Mouse (Mus musculus) hindbrain, embryonic 14.5 days (tissue): ENCODE data around the gene Lipc. TPM values are rescaled to one million over a fixed set of nuclear protein-coding genes. Genes with fewer than 3 reads are reported as not detected.
A peak's percentile ranks its signal among the peaks of the same experiment; 100 is the strongest.

ENCODE experiments used
- ATAC-seq: fragments of 200-750 bp; cut with Nextera tagmentation; 2 replicates; pipeline ENCODE4 v1.8.0; 2017; ENCODE audit warnings: moderate number of reproducible peaks, mild to moderate bottlenecking, moderate TSS enrichment, moderate library complexity; ENCODE audit not compliant: low FRiP score
- DNase-seq: peaks from one replicate; pipeline ENCODE4 v3.0.0-alpha.2; 2015; ENCODE audit warnings: low spot score
- H3K27ac ChIP-seq: fragments of 300-500 bp; sonication (generic); 2 replicates; pipeline ENCODE4 v1.5.1; 2014; ENCODE audit warnings: mild to moderate bottlenecking, moderate library complexity
- H3K27me3 ChIP-seq: fragments of 300-500 bp; sonication (generic); 2 replicates; pipeline ENCODE4 v1.6.1; 2014; ENCODE audit warnings: mild to moderate bottlenecking, low read length, mixed read lengths; ENCODE audit not compliant: control insufficient read depth, insufficient read depth
- H3K36me3 ChIP-seq: fragments of 300-500 bp; sonication (generic); replicated peaks from 2 replicates; pipeline ENCODE4 v1.6.1; 2014; ENCODE audit not compliant: control insufficient read depth, insufficient read depth
- H3K4me1 ChIP-seq: fragments of 300-500 bp; sonication (generic); replicated peaks from 2 replicates; pipeline ENCODE4 v1.6.1; 2014; ENCODE audit warnings: antibody characterized with exemption, low read length, mixed read lengths; ENCODE audit not compliant: control insufficient read depth, insufficient read depth
- H3K4me2 ChIP-seq: fragments of 300-500 bp; sonication (generic); replicated peaks from 2 replicates; pipeline ENCODE4 v1.6.1; 2014; ENCODE audit warnings: mild to moderate bottlenecking, moderate library complexity
- H3K4me3 ChIP-seq: fragments of 300-500 bp; sonication (generic); replicated peaks from 2 replicates; pipeline ENCODE4 v1.5.1; 2014; ENCODE audit warnings: mild to moderate bottlenecking, low read length
- H3K9ac ChIP-seq: fragments of 300-500 bp; sonication (generic); 2 replicates; pipeline ENCODE4 v1.6.1; 2014
- H3K9me3 ChIP-seq: fragments of 300-500 bp; sonication (generic); 2 replicates; pipeline ENCODE4 v1.6.1; 2016; ENCODE audit warnings: low read length; ENCODE audit not compliant: control insufficient read depth
- WGBS: fragments of 180-500 bp; shearing (Covaris S2); extraction: QIAGEN DNeasy Blood & Tissue Kit; methylation state at CpG from one replicate; pipeline ENCODE4 v1.1.7; 2014; 5-methylcytosine and 5-hydroxymethylcytosine counted together
- polyA plus RNA-seq: library from polyadenylated mRNA; unstranded; fragments of >200 nt; fragmentation: Nextera tagmentation; extraction: Ambion mirVana; gene quantifications from 2 replicates; pipeline ENCODE4 v1.2.1, GENCODE M21; 2014

Gene Lipc
- polyA plus RNA-seq, 1 experiment from 2014 or later = 0.11 TPM

DNA sequence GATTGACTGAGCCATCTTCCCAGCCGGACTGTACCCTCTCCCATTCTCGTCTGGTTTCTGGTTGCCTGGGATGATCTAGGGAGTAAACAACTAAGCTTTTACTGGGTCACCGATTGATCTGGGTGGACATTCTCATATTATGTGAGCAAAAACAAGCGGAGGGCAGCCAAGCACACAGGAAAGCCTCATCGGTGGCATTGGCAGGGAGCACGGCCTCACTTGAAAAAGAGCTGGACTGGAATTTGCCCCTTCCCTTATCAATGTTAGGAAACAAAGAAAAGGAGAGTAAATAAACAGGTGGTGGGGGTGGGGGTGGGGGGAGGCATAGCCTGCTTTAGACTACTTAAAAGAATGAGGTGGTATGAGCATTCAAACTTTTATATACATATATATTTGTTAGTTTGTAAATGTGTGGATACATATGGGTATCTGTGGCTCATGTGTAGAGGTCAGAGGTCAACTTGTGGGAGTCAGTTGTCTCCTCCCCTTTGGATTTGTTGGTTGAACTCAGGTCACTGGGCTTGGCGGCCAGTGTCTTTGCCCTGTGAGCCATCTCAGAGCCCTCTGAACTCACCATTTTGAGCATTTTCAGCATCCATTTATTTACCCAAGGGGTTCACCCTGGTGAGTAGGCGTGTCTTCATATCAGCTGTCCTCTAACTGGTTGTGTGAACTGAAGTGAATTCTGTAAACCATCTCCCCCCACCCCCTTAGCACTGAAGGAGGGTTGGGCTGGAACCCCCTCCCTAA is 12.1 kb downstream of the Lipc start:
- Histone ChIP-seq H3K9ac (no peak overlapping the region), H3K36me3 (no peaks in the 10 kb centered on the region), H3K4me2 (no peak overlapping the region), H3K9me3 (no peaks in the 10 kb centered on the region), H3K4me1 (no peaks in the 10 kb centered on the region), H3K27me3 (no peaks in the 10 kb centered on the region), H3K27ac (no peak overlapping the region), H3K4me3 (no peak overlapping the region)
- DNase-seq = no peak
- no peak for ATAC-seq
- WGBS = 70% methylated on average over 8 of the region's 8 CpGs

DNA sequence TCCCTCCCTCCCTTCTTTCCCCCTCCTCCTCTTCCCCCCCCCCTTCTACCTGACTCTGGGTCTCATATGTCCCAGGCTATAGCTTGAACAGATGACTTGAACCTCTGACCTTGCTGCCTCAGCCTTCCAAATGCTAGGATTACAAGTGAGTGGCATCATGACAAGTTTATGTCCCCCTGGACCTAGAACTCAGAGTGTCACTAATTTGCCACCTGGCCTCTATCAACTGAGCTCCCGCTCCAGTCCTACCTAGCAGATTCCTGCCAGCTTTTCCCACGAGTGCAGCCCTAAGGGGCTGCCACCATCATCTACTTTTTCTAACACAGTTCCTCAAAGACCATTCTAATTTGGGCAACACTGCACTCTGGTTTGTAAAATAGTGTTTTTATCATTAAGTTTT is 13.2 kb downstream of the Lipc start:
- WGBS = 66% methylated on average over 2 of the region's 2 CpGs

DNA sequence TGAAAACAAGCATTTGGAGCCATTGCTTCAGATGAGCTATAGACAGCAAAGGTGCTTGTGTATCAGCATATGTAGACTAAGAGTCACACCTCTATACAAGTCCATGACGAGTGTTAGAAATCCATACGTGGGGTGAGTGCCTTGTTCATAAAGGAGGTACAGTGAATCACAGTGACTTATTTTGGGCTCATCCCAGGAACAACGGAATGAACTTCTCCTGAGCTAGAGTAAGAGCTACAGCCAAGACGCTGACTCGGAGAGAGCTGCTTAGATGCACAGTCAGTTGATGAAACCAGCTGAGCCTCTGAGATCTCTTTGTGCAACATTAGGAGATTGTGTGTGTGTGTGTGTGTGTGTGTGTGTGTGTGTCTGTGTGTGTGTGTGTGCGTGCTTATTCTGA is 13.9 kb downstream of the Lipc start:
- Histone ChIP-seq H3K36me3 (no peaks in the 10 kb centered on the region), H3K4me2 (no peak overlapping the region), H3K4me3 (no peak overlapping the region), H3K9ac (no peak overlapping the region), H3K27ac (no peak overlapping the region), H3K9me3 (no peaks in the 10 kb centered on the region), H3K27me3 (no peaks in the 10 kb centered on the region), H3K4me1 (no peaks in the 10 kb centered on the region)
- WGBS = 93% methylated on average over 6 of the region's 6 CpGs
- DNase-seq (no peak), ATAC-seq (no peak)

More for the DNA sequence above, 13.2 kb downstream of the Lipc start:
- Histone ChIP-seq H3K9me3 (no peaks in the 10 kb centered on the region), H3K36me3 (no peaks in the 10 kb centered on the region), H3K9ac (no peak overlapping the region), H3K4me2 (no peak overlapping the region), H3K4me1 (no peaks in the 10 kb centered on the region), H3K27me3 (no peaks in the 10 kb centered on the region), H3K27ac (no peak overlapping the region), H3K4me3 (no peak overlapping the region)
- ATAC-seq (no peak), DNase-seq (no peak)

DNA sequence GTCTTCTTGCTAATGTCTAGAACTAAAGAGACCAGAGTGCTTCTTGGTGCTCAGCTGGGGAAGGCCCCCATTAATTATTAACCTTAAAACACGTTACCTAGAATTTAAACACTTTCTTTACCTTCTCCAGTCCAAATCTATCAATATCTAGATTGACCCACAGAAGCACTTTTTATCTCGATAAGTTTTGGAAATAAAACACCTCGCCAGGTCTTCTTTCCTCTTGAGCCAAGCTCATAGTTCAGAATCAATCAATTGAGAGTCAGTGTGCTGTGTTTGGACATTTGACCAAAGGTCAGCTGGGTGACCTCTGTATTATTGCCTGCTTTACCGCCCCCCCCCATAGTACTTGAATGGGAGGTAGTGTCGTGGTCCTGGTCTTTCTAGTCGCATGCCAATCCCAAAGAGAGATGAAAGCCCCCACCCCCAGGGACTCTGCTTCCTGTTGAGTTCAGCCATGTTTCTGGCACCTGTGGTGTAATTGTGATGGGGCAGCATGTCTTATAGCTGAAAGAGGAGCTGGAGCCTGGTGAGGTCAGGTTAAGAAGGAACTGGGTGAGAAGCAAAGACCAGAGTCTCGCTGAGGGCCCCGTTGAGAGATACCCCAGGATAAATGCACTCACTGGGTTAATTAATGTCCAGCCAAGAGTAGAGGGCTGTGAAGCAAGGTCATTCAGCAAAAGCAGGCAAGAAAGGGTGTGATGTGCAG is 17.3 kb downstream of the Lipc start:
- no peaks in the 10 kb centered on the region for H3K27me3 ChIP-seq
- WGBS = 41% methylated on average over 8 of the region's 8 CpGs
- H3K4me1 ChIP-seq = no peaks in the 10 kb centered on the region
- H3K4me3 ChIP-seq = no peak overlapping the region
- H3K9me3 ChIP-seq = no peaks in the 10 kb centered on the region
- no peak overlapping the region for H3K27ac ChIP-seq
- ATAC-seq (no peak), DNase-seq (no peak)
- H3K36me3 ChIP-seq = no peaks in the 10 kb centered on the region
- no peak overlapping the region for H3K4me2 ChIP-seq
- no peak overlapping the region for H3K9ac ChIP-seq

DNA sequence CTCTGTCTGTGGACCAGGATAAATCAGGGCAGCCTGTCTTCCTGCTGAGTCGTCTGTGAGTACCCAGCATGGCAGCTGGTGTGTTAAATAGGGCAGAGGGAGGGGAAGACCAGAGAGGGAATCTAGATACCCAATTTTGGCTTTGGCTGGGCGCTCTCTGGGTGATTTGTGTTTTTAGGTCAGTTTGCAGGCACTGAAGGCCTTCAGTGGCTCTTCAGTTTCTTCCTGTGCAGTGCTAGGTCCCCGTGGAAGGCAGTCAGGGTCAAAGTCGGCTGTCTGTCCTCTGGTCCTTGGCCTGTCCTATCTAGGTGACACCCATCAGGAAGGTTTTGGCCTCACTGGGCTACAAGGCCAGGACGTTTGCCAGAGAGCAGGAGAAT is 21.4 kb downstream of the Lipc start:
- DNase-seq (no peak), ATAC-seq (no peak)
- H3K36me3 ChIP-seq = no peaks in the 10 kb centered on the region
- H3K9ac ChIP-seq = no peak overlapping the region
- no peak overlapping the region for H3K27ac ChIP-seq
- WGBS = 67% methylated on average over 5 of the region's 5 CpGs
- no peaks in the 10 kb centered on the region for H3K4me1 ChIP-seq
- H3K27me3 ChIP-seq = no peaks in the 10 kb centered on the region
- H3K9me3 ChIP-seq = no peaks in the 10 kb centered on the region
- no peak overlapping the region for H3K4me2 ChIP-seq
- no peak overlapping the region for H3K4me3 ChIP-seq

DNA sequence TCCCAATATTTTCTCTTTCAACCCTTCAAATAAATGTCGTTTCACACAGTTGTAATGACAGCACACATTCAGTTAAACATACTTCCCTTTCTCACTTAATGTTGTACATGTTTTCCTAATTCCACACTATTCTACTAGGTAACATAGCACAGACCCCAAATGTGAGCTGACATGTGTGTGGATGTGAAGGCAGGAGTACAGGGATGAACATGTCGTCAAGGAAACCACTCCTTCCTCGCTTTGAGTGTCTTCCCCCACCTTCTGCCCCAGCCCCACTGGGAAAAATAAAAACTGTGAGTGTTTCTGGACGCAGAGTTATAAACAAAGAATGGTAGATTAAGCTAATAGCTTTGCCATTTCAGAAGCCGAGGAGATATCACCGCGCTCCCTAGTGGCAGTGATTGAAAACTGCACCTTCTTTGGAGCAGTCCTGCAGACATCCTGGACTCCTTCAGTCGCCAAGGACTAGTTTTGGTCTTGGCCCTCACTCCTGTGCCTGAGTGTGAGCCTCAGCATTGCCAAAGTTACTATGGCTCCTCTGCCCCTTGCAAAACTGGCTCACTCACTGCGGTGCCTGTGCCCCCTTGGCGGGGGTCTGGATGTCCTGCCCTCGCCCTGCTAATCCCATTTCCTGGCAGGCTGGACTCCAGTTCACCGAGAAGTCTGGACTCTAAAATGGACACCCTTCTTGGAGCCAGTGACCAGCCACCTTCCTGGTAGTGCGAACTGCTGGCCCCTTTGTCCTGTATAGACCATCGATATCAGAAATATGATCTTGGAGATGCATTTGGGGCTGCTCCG is 22.0 kb downstream of the Lipc start:
- Histone ChIP-seq H3K27me3 (no peaks in the 10 kb centered on the region), H3K4me2 (no peak overlapping the region), H3K4me1 (no peaks in the 10 kb centered on the region), H3K4me3 (no peak overlapping the region), H3K36me3 (no peaks in the 10 kb centered on the region), H3K27ac (no peak overlapping the region), H3K9ac (no peak overlapping the region), H3K9me3 (no peaks in the 10 kb centered on the region)
- peak; percentile 54 for DNase-seq
- no peak for ATAC-seq
- WGBS = 55% methylated on average over 15 of the region's 15 CpGs

DNA sequence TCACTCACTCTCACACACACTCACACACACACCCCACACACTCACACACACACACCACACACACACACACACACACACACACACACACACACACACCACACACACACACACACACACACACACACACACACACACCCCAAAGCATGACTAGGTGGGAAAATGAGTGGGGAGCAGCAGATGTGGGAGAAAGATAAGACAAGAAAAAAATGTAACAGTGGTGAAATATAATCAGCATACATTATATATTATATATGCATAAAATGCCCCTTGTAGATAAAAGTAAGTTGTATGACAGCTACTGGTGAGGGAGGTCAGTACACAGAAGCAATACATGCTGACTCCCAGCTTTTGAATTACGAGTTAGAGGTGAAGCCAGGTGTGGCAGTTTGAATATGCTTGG is 23.6 kb downstream of the Lipc start:
- DNase-seq (no peak), ATAC-seq (no peak)
- Histone ChIP-seq H3K27ac (no peak overlapping the region), H3K4me2 (no peak overlapping the region), H3K4me1 (no peaks in the 10 kb centered on the region), H3K9ac (no peak overlapping the region), H3K4me3 (no peak overlapping the region), H3K27me3 (no peaks in the 10 kb centered on the region), H3K9me3 (no peaks in the 10 kb centered on the region), H3K36me3 (no peaks in the 10 kb centered on the region)
- 82% methylated on average over 1 of the region's 1 CpGs for WGBS

DNA sequence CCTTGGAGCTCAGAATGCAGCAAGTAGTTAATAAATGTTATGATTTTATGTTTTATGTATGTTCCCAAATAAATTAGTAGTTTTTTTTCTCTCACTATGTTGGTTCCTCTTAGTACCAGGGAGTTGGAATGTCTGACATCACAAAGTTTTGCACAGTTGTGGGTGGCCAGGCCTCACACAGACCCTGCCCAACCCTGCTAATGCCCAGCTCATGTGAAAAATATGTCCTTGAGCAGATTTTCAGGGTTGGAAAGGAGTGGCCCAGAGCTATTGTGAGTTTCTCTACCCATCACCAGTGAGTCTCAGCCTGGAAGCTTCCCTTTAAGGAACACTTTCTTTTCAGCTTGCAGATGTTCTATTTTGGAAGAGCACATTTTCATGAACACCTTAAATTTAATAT is 24.3 kb downstream of the Lipc start:
- no peak for ATAC-seq
- H3K4me1 ChIP-seq = no peaks in the 10 kb centered on the region
- H3K9me3 ChIP-seq = no peaks in the 10 kb centered on the region

DNA sequence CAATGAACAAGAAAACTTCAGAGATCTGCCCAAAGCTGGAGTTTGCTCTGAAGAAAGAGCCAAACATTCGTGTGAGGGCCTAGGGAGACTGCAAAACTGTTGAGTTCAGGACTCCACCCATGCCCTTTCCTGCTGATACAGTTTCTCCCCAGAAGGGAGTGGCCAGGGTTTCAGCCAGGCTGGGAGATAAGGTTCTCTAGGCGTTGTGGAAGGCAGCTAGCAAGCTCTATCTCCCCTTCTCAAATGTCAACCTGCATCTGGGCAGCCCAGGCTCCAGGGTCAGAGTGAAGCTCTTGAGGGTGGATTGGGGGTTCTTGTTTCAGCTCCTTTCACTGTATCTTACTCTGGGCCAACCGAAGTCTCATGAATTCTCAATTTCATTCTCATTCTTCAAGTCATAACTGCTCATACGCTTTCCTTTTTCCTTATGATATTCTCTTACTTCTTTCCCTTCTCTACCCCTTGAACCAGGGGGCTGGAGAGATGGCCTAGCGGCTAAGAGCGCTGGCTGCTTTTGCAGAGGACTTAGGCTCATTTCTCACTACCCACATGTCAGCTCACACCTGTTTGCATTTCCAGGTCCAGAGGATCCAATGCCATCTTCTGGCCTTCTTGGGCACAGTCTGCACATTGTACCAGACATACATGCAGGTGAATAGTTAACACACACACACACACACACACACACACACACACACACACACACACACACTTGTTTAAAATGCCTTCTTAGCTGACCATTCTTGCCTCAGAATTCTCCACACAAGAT is 25.0 kb downstream of the Lipc start:
- no peak overlapping the region for H3K4me2 ChIP-seq
- no peaks in the 10 kb centered on the region for H3K36me3 ChIP-seq
- H3K4me1 ChIP-seq = no peaks in the 10 kb centered on the region; the same call in 1 of the 2 replicates
- H3K27ac ChIP-seq = no peak overlapping the region
- no peaks in the 10 kb centered on the region for H3K27me3 ChIP-seq
- H3K4me3 ChIP-seq = no peak overlapping the region
- no peak overlapping the region for H3K9ac ChIP-seq
- no peak for DNase-seq
- H3K9me3 ChIP-seq = no peaks in the 10 kb centered on the region
- no peak for ATAC-seq
- 80% methylated on average over 6 of the region's 6 CpGs for WGBS

More for the DNA sequence above, 24.3 kb downstream of the Lipc start:
- no peak overlapping the region for H3K9ac ChIP-seq
- H3K27me3 ChIP-seq = no peaks in the 10 kb centered on the region
- H3K4me3 ChIP-seq = no peak overlapping the region
- no peak overlapping the region for H3K4me2 ChIP-seq
- DNase-seq = no peak
- H3K27ac ChIP-seq = no peak overlapping the region
- no peaks in the 10 kb centered on the region for H3K36me3 ChIP-seq
